Mouse (Mus musculus): ENCODE data around the gene Pdpn.

Gene Pdpn

GRCm38 (mm10) chr4:143298431-143299315 is 691 bp downstream of the Pdpn start:
- in situ Hi-C loops (cut with MboI; ENCODE audit: low sequenced_read_pairs), result no loop called here

GRCm38 (mm10) chr4:143297016-143297556 is 2.3 kb downstream of the Pdpn start:
- in situ Hi-C loops (cut with MboI; ENCODE audit: low sequenced_read_pairs), result no loop called here

- in situ Hi-C loops (cut with MboI; ENCODE audit: low sequenced_read_pairs), result no loop called here
Observed at GRCm38 (mm10) chr4:143296153-143296552, 3.2 kb downstream of the Pdpn start.

GRCm38 (mm10) chr4:143294324-143294723 is 5.0 kb downstream of the Pdpn start:
- in situ Hi-C loops (cut with MboI; ENCODE audit: low sequenced_read_pairs), result no loop called here

- in situ Hi-C loops (cut with MboI; ENCODE audit: low sequenced_read_pairs), result no loop called here
Observed at GRCm38 (mm10) chr4:143288880-143289279, 10.5 kb downstream of the Pdpn start.

- in situ Hi-C loops (cut with MboI; ENCODE audit: low sequenced_read_pairs), result no loop called here
Observed at GRCm38 (mm10) chr4:143288473-143288872, 10.9 kb downstream of the Pdpn start.

- in situ Hi-C loops (cut with MboI; ENCODE audit: low sequenced_read_pairs), result no loop called here
Observed at GRCm38 (mm10) chr4:143287065-143287464, 12.3 kb downstream of the Pdpn start.

GRCm38 (mm10) chr4:143280166-143280565 is 19.2 kb downstream of the Pdpn start:
- in situ Hi-C loops (cut with MboI; ENCODE audit: low sequenced_read_pairs), result no loop called here

GRCm38 (mm10) chr4:143279661-143280060 is 19.7 kb downstream of the Pdpn start:
- in situ Hi-C loops (cut with MboI; ENCODE audit: low sequenced_read_pairs), result no loop called here

- in situ Hi-C loops (cut with MboI; ENCODE audit: low sequenced_read_pairs), result no loop called here
Observed at GRCm38 (mm10) chr4:143279016-143279415, 20.3 kb downstream of the Pdpn start.

- in situ Hi-C loops (cut with MboI; ENCODE audit: low sequenced_read_pairs), result no loop called here
Observed at GRCm38 (mm10) chr4:143278429-143278871, 20.9 kb downstream of the Pdpn start.

- in situ Hi-C loops (cut with MboI; ENCODE audit: low sequenced_read_pairs), result no loop called here
Observed at GRCm38 (mm10) chr4:143277319-143277718, 22.0 kb downstream of the Pdpn start.

GRCm38 (mm10) chr4:143271571-143271970 is 27.8 kb downstream of the Pdpn start:
- in situ Hi-C loops (cut with MboI; ENCODE audit: low sequenced_read_pairs), result no loop called here

GRCm38 (mm10) chr4:143270903-143271302 is 28.5 kb downstream of the Pdpn start:
- in situ Hi-C loops (cut with MboI; ENCODE audit: low sequenced_read_pairs), result no loop called here

GRCm38 (mm10) chr4:143262696-143263095 is 36.7 kb downstream of the Pdpn start:
- in situ Hi-C loops (cut with MboI; ENCODE audit: low sequenced_read_pairs), result no loop called here

GRCm38 (mm10) chr4:143259718-143260349 is 39.5 kb downstream of the Pdpn start:
- in situ Hi-C loops (cut with MboI; ENCODE audit: low sequenced_read_pairs), result no loop called here

GRCm38 (mm10) chr4:143258517-143258916 is 40.8 kb downstream of the Pdpn start:
- in situ Hi-C loops (cut with MboI; ENCODE audit: low sequenced_read_pairs), result no loop called here

GRCm38 (mm10) chr4:143257971-143258370 is 41.4 kb downstream of the Pdpn start:
- in situ Hi-C loops (cut with MboI; ENCODE audit: low sequenced_read_pairs), result no loop called here

- in situ Hi-C loops (cut with MboI; ENCODE audit: low sequenced_read_pairs), result no loop called here
Observed at GRCm38 (mm10) chr4:143255541-143255940, 43.8 kb downstream of the Pdpn start.

GRCm38 (mm10) chr4:143253356-143253755 is 46.0 kb downstream of the Pdpn start:
- in situ Hi-C loops (cut with MboI; ENCODE audit: low sequenced_read_pairs), result no loop called here

- in situ Hi-C loops (cut with MboI; ENCODE audit: low sequenced_read_pairs), result no loop called here
Observed at GRCm38 (mm10) chr4:143248050-143248449, 51.3 kb downstream of the Pdpn start.

GRCm38 (mm10) chr4:143241294-143241693 is 58.1 kb downstream of the Pdpn start:
- in situ Hi-C loops (cut with MboI; ENCODE audit: low sequenced_read_pairs), result no loop called here
